Mouse (Mus musculus): Measurements from ENCODE around the gene Prr22.

Prr22 gene

DNA sequence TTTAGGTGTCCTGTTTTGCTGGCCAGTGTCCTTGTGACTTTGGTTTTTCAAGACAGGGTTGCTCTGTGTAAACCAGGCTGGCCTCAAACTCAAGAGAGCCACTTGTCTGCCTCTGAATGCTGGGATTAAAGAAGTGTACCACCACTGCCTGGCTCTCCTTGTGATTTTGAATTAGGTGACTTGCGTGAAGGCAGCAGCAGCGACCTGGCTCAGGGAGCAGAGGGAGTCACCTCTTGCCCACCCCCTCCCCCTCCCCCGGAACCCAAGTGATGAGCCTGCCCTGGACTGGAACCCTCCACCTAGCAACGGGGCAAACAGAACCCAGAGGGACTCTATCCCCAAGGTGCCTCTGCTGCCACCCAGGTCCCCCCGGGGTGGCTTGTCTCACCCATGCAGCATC, at the start of gene Prr22:
TSS of gene Prr22 (plus strand) at position 301 of the 400 bp plus-strand sequence.
- DNase-seq (ENCODE audit: low spot score): no peak

DNA sequence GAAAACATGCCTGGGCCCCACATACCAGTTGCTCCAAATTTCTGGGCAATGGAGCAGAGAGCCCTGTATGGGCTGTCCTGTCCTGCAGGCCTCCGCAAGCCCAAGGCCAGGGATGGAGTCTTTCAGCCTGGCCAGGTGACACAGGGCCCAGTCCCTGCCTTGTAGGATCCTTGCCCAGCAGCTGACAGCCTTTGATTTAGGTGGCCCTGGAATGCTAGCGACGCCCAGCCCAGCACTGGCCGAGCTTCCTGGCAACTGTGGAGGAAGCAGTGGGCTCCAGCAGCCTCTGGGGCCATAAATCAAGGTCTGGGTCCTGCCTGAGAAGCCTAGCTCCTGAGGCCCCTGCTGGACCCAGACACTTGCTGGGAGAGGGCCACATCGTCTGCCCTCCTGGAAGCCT, 47.6 kb upstream of the Prr22 start:
- DNase-seq (ENCODE audit: low spot score): no peak

DNA sequence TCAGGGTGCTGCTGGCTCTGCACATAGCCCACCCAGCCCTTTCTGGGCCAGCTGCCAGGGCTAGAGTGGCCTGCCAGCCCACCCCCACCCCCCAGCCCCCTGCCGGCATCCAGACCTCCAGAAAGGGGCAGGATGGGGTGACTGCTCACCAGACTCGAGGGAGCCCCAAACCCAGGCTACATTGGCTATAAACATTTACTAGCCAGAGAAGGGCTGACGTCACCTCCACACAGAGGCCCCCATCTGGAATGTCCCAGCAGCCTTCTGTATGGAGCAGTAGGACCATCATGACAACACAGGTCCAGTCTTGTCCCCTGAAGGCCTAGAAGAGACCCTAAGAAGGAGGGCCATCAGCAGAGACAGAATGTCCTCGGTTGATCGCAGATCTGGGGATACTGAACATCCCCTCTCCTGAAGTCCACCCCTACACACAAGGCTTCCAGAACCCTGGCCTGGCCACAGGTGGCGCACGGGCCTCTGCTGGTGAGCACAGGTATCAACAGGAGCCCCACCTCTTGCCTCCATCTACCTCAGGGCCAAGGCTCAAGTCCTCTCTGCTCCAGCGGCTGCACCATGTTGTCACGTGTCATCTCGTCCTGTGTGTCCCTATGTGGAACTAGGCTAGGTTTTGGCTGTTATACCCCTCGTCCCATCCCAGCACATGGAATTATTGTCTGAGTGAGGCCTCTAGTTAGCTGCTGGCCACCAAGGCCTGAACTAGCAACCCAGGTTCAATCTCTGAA, 46.5 kb upstream of the Prr22 start:
- DNase-seq (ENCODE audit: low spot score): no peak

DNA sequence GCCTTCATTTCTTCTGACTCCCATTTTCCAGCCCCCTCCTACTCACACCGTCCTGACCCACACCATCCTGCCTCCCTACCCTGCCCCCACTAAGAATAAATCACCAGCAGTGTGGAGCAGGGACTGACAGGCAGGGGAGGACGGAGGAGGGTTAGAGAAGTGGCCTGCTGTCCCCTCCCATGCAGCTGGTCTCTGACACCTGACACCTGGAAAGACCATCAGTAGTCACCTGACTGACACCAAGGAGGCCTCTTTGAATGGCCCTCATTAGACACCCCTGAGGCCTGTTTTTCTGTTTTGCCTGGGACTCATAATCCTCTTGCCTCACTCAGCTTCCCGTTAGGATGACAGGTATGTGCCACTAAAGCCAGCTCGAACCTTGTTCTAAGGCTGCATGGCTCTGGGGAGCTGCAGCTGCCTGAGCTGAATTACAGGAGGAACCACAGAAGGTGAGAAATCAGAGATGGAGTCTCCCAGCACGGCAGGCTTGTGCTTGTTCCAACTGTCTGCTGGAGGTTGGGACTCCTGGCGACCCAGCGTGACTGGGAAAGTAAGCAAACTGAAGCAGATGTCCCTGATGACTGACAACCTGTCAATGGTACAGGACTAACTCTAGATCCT, 42.9 kb upstream of the Prr22 start:
- DNase-seq (ENCODE audit: low spot score): no peak

DNA sequence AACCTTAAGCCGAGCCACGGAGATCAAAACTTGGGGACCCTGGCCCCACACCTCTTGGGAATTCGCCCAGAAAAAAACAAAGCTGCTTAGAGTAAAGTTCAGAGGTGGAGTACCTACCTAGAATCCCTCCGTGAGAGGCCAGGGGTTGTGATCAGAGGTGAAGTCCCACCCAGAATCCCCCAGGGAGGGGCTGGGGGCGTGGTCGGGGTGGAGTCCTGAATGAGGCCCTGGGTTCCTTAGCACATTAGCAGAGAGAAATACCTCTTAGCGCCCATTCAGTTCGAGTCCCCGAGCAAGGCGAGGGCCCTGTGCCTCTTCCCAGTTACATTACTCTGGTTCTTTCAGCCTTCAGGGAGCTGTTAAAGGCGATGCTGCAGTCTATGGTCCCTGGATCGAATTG, 42.4 kb upstream of the Prr22 start:
- DNase-seq (ENCODE audit: low spot score): peak; percentile 20

DNA sequence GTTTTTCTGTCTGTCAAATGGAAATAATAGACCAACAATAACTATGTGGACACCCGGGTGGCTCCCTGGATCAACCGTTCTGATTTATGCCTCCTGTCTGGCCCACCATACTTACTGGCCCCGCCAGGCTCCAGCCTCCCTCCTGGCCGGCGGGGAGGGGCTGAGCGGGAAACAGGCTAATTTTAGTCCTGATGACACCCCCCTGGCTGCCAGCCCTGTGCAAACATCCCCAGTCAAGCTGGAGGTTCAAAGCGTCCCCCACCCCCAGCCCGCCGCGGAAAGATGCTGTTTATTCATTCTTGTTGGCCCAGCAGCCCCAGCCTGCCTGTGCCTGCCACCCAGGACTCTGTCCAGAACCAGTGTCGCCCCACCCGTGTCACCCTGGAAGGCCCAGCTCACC, 41.9 kb upstream of the Prr22 start:
- no peak for DNase-seq (ENCODE audit: low spot score)

DNA sequence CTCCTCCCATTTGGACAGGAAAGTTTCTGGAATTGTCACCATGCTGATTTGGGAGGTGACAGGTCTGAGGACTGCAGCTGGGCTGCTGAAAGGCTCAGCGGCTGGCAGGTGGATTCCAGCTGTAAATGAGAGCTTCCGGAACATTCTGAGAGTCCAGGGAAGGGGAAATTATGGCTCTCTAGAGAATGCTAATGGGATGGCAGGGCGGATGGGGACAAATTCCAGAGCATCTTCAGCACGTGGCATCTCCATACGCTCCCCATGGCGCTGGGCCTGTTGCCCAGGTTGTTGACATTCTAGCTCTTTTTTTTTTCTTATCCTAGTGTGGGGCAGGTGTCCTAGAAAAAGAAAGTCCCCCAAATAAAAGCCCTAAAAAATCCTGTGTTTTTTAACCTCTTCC, 40.9 kb upstream of the Prr22 start:
- DNase-seq (ENCODE audit: low spot score): no peak

DNA sequence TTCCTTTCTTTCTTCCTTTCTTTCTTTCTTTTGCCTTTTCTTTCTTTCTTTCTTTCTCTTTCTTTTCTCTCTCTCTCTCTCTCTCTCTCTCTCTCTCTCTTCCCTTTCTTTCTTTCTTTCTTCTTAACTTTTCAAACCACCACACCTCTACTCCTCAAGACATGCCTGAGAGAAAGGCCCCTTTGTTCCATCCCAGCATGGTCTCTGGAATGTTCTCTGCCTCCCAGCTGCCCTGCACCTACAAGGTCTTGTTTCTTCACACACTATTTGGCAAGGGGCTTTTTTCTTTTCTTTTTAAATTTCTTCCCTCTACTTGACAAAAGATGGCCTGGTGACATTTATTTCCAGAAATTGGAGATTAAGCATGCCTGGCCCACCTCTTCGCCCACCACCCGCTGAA, 40.4 kb upstream of the Prr22 start:
- DNase-seq (ENCODE audit: low spot score): no peak

DNA sequence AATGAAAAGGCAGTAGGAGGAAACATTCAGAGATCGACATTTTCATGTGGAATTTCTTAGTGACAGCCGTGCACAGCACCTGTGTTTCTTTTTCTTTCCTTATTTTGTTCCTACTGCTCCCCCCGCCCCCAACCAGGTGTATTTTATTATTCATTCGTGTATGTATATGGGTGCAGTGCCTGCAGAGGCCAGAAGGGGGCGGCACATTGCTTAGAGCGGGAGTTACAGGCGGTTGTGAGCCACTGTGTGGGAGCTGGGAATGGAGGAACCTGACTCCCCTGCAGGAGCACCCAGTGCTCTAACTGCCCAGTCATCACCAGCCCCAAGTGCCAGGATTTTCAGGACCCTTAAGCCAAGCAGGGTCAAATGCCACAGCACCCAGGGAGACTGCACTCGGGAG, 33.5 kb upstream of the Prr22 start:
- DNase-seq (ENCODE audit: low spot score): no peak

DNA sequence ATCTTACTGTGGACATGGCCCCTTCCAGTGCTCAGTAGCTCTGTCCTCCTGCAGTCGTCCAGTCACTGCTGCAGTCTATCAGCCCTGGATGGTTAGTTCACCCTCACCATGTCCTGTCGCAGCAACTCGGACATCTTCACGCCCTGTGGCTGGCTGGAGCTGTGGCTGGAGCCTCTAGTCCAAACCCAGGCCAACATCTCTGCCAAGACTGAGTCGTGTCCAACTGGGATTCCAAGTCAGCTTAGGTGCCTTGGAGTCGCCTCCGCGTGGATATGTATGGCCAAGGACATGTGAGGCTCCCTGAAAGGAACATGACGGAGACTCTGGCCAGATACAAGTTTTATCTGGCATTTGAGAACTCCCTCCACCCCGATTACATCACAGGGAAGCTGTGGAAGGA, 31.8 kb upstream of the Prr22 start:
- DNase-seq (ENCODE audit: low spot score): no peak

DNA sequence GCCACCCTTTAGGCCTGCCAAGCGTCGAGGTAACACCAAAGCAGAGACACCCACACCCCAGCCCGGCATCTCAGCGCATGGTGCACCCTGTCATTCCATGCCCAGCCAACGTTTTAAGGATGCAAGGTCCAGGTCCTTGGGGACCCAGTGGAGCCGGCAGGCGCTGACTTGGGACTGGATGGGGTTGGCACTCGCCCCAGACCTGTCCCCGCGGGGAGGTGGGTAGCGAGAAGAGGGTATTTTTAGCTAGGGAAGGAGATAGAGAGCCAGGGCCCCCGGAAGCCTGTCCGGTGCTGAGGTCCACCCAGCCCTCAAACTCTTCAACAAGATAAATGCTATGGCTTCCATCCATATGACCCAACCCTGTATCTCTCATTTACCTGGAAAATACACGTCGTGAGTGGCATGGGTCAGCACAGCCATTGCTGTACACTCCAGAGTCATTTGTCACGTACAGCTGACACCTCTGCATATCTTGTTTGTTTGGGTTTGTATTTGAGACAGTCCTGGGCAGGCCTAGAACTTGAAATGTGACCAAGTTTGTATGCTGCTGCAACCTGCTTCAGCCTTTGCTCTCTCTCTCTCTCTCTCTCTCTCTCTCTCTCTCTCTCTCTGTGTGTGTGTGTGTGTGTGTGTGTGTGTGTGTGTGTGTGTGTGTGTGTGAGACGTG, 29.8 kb upstream of the Prr22 start:
- no peak for DNase-seq (ENCODE audit: low spot score)

DNA sequence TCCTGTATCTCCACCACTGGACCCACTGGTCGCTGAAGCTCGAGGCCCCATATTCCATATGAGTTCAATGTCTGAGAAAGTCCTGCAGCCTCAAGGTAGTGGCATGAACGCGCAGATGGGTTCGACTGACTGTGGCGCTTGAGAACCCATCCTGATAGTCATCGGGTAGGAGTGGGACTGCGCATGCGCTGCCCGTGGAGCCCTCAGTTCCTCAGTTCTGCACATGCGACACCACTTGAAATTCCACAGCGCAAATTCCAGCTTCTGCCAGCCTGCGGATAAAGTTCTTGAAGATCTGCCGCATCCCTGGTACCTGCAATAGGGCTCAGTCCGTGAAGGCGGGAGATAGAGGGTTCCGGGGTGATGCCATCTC, 29.3 kb upstream of the Prr22 start:
- DNase-seq (ENCODE audit: low spot score): no peak

DNA sequence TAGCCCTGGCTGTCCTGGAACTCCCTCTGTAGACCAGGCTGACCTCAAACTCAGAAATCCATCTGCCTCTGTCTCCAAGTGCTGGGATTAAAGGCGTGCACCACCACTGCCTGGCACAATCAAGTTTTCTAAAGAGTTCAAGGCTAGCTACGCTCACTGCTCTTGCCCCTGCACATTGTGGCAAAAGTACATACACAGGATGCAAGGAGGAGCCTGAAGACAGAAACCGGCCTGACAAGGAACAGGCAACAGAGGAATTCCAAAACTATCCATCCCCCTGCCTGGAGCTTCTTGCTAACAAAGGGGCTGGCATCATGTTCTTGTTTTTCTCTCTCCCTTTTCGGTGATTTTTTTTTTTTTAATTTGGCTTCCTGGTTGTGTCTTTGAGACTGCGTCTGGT, 25.9 kb upstream of the Prr22 start:
- DNase-seq (ENCODE audit: low spot score): no peak

DNA sequence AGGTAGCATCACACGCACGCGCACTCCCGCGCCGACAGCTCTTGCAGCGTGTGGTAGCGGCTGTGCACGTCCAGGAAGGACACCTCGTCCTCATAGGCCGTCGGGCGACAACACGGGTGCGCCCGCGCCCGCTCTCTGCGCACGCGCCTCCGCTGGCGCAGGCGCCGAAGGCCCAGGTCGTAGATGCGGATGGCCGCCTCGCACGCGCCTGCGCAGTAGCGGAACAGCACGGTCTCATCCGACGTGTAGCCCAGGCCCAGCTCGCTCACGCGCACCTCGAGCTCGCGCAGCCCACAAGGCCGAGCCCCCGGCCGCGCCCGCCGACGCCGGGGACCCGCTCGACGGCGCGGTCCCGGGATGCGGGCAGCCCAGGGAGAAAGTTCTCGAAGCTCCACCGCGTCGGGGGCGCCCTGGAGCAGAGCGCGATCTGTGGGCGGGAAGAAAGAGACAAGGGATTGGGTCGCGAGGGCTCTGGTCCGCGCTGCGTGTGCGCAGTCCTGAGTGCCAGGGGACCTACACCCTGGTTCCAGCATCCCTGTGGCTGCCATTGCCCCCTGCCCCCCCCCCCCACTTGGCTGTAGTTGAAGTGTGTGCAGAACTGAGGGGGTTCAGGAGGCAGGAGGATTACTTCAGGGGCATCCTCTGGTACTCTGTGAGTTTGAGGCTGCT, 18.5 kb upstream of the Prr22 start:
- DNase-seq (ENCODE audit: low spot score): peak; percentile 63

DNA sequence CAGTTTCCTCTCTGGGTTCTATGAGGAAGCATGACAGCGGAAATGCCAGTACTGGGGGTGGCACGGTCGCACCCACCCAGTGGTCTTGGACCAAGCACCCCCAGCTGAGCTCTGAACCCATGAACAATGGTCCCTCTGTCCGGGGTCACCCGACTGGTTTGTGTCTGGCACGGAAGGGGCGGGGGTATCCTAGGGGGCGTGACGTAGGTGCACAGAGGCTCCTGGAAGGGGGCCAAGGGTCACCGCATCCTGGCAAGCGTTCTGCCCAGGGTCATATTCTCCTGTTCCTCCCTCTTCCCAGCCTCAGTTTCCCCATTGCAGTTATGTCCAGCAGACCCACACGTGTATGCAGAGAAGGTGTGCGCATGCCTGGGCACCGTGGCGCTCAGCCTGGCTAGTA, 16.6 kb upstream of the Prr22 start:
- DNase-seq (ENCODE audit: low spot score): no peak

DNA sequence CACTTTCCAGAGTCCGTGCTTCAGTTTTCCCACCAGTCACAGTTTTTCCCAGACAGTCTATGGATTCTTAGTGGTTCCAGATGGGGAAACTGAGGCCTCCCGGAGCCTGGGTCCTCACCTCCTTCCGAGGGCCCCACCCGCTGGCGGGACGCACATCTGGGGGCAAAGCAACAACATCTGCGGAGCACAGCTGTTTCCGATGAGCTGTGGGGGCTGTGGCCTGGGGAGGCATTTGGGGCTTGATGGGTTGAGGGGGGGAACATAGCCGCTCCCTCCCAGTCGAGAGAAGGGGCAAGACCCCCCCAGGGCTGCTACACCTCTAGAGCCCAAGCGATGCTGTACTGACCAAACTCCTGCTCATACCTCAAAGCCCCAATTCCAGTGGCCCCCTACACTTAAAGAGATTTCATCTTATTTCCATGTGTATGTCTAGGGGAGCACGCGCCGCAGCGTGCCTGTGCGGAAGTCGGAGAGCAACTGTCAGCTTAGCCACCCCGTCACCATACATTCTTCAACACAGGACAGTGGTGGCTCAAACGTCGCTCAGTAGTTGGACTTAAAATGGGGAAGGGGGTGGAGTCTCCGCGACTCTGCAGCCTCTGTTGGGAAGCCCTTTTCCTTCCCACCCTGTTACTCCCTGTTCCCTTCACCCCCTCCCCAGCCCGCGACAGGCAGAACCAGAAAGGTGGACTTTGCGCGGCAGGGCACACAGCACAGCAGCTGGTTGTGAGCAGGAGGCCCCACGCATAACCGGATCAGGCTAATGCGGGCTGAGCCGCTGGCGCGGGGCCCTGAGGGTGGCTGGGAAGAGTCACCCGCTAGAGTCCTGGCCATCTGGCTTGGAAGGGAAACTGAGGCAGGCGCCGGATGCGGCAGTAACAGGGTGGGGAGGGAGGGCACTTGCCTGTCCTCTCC, 15.5 kb upstream of the Prr22 start:
- DNase-seq (ENCODE audit: low spot score): no peak

DNA sequence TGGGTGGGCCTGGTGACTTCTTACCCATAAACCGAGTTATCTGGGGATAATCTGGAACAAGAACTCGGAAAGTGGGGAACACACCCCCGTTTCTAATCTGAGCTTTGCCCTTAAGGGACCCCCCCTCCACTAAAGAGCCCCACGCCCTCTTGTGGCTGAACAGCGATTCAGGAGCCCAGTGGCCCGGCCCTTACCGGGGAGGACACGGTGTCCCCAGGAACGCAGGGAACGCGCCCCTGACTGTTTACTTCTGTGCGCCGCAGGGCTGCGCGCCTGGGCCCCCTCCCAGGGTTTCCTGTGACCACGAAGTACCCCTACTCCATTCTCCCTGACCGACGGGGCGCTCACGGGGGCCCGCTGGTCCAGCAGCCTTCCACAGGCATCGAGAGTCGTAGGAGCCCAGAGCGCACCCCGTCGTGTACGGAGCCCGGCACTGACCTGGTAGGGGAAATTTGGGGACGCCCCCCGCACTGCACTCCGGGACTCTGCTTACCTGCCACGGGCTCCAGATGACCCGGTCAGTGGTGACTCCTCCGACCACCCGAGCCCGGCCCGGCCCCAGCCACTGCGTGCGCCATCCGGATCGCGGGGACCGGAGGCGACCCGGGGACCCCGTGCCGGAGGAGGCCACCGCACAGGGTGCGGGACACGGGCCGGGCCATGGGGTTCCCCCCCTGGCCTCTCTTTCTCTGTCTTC, 13.2 kb upstream of the Prr22 start:
- DNase-seq (ENCODE audit: low spot score): no peak

DNA sequence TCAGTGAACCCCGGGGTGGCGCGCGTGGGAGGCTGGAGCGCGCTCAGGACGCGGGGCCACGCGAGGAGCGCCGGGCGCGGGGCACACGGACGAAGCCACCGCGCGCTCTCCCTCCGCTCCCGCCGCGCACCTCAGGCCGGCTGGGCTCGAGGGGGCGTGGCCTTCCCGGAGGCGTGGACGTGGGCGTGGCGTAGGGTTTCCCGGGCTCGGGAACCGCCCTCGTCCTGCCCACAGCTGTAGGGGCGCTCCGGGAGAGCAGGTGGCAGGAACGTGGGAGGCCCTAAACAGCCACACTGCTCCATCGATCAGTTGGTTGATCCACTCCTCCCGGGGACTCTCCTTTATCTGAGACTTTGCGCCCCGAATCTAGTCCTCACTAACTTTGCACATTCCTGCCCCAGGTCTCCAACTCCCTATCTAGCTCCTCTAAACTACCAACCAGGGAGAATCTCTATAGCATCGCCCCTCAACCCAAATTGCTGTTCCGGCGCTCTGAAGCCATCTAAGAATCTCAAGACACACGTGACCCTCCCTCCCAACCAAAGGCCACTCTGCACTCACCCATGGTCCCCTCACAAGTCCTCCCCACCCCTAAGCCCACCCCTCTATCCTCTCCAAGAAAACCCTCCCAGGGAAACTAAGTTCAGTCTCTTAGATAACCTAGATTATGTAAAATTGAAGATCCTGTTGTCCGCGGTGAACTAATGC, 12.5 kb upstream of the Prr22 start, which contains the start of gene Nrtn:
TSS of gene Nrtn (minus strand) at position 115 of the 708 bp plus-strand sequence.
- DNase-seq (ENCODE audit: low spot score): peak; percentile 86

DNA sequence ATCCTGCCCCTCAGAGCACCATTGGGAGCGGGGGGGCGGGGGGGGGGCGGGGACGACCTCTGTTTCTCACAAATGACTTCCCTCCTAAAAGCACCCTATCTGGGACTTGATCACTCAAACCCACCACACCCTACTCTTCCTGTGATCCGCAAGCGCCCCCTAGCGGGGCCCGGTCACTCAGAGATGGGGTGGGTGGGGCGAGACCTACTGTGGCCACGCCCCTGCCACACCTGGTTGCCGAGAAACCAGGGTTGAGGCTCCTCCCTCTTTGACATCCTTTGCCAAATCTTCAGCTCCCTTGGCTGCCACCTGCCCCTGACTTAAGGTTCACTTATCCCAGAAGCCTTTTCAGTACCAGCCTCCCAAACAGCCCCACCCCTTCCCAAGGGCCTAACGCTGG, 11.9 kb upstream of the Prr22 start:
- DNase-seq (ENCODE audit: low spot score): peak; percentile 65

DNA sequence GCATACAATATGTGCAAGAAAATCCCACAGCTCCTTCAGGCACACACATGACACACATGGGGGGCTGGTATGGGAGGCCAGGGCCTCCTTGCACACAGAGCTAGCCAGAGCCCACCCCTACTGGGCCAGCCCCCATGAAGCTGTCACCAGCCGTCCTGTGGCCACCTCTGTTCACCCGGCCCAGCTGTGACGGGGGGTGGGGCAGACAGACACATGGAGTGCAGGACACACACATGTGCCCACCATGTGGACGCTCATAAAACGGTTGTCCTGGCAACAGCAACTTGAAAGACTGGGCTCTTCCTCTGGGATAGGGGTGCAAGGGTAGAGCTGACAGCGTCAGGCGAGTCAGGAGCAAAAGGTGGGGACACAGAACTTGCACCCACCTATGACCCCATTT, 10.8 kb upstream of the Prr22 start:
- no peak for DNase-seq (ENCODE audit: low spot score)

DNA sequence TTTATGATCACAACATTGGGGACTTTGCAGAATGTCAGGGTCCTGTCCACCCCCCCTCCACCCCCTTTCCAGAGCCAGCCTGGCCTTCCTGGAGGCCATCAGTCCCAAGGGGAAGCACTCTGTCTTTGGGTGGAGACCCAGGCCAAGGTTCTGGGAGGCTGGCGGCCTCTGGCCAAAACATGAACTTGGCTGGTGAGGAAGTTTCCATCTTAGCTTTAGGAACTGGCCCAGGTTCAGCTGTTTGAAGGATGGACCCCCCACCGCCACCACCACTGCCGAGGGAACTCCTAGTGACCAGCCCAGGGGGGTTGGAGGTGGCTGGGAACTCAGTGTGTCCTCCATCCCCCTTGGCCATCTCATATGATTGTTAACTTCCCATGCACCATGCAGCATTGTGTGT, 9.0 kb upstream of the Prr22 start:
- no peak for DNase-seq (ENCODE audit: low spot score)
